In genomic region chr9:29585746-29586380, GRCm38 (mm10) we compare ENCODE assay signal across 10 mouse cellular contexts.
DNase-seq lines count a peak whose midpoint lies in the region; ATAC-seq and TF ChIP-seq lines count a peak whose summit lies in the region.
"Had no signal": no experiment of that assay in that cellular context is flagged by ENCODE, and none has a peak within 500 bp of the region (broad histone marks: within the 10 kb centered on the region; RNA-seq: fewer than 3 reads in every experiment).

No protein-coding gene starts in this region.

- H3K9me3 ChIP-seq in intestine, postnatal 0 days (ENCODE audit: control insufficient read depth), result no peaks in the 10 kb centered on the region
- no peaks in the 10 kb centered on the region for H3K9me3 ChIP-seq in intestine, embryonic 16.5 days (ENCODE audit: control insufficient read depth, low read length)
- H3K9me3 ChIP-seq: limb, embryonic 15.5 days; stomach, embryonic 15.5 days had no signal

- no peak for ATAC-seq in intestine, postnatal 0 days
- ATAC-seq in intestine, embryonic 16.5 days, result no peak

- DNase-seq in R1 (ENCODE audit: low read depth, low spot score), result peak; percentile 43
- peak; percentile 88 to 92 for DNase-seq in cerebellum, postnatal 14 days
- peak; percentile 30 for DNase-seq in gastrocnemius, postnatal 25 days
- DNase-seq in left cerebral cortex, adult 9 months (ENCODE audit: low spot score in 2 of 2), result peak; percentile 46 to 84
- peak; percentile 61 for DNase-seq in retina, postnatal 7 days (ENCODE audit: low read depth, low spot score)
- DNase-seq in thymus, postnatal 25 days, result no peak

- H3K27me3 ChIP-seq in intestine, postnatal 0 days (replicated peaks; ENCODE audit: control insufficient read depth, insufficient read depth, low read length), result no peaks in the 10 kb centered on the region
- H3K27me3 ChIP-seq in intestine, embryonic 16.5 days (replicated peaks; ENCODE audit: control insufficient read depth, insufficient read depth, low read length), result no peaks in the 10 kb centered on the region
- H3K27me3 ChIP-seq: stomach, embryonic 15.5 days had no signal

- no peak overlapping the region for H3K4me3 ChIP-seq in intestine, postnatal 0 days (ENCODE audit: low read depth, low read length)
- no peak overlapping the region for H3K4me3 ChIP-seq in intestine, embryonic 16.5 days (ENCODE audit: low read length)
- H3K4me3 ChIP-seq: limb, embryonic 15.5 days; stomach, embryonic 15.5 days had no signal

- no peak overlapping the region for H3K27ac ChIP-seq in intestine, postnatal 0 days (ENCODE audit: low read depth, low read length)
- no peak overlapping the region for H3K27ac ChIP-seq in intestine, embryonic 16.5 days (ENCODE audit: low read length)
- H3K27ac ChIP-seq: limb, embryonic 15.5 days; stomach, embryonic 15.5 days had no signal

- WGBS in intestine, postnatal 0 days, result 59% methylated on average over 8 of the region's 8 CpGs
- WGBS in intestine, embryonic 16.5 days, result 58% methylated on average over 8 of the region's 8 CpGs

- H3K36me3 ChIP-seq in intestine, postnatal 0 days (ENCODE audit: control insufficient read depth, insufficient read depth), result no peaks in the 10 kb centered on the region
- H3K36me3 ChIP-seq in intestine, embryonic 16.5 days (ENCODE audit: control insufficient read depth, insufficient read depth, low read length), result no peaks in the 10 kb centered on the region
- H3K36me3 ChIP-seq: limb, embryonic 15.5 days; stomach, embryonic 15.5 days had no signal

- no peak overlapping the region for H3K4me2 ChIP-seq in intestine, postnatal 0 days (replicated peaks; ENCODE audit: low read depth)
- H3K4me2 ChIP-seq in intestine, embryonic 16.5 days (ENCODE audit: low read depth, low read length), result no peak overlapping the region
- H3K4me2 ChIP-seq: limb, embryonic 15.5 days; stomach, embryonic 15.5 days had no signal

- no peak overlapping the region for H3K9ac ChIP-seq in intestine, postnatal 0 days (ENCODE audit: low read depth, low read length)
- no peak overlapping the region for H3K9ac ChIP-seq in intestine, embryonic 16.5 days (ENCODE audit: low read depth, low read length)
- H3K9ac ChIP-seq: limb, embryonic 15.5 days; stomach, embryonic 15.5 days had no signal

- TF ChIP-seq CTCF in intestine, postnatal 0 days (IDR thresholded peaks at IDR 0.05; ENCODE audit: low read depth), result peak; percentile 72

- no peaks in the 10 kb centered on the region for H3K4me1 ChIP-seq in intestine, postnatal 0 days (replicated peaks; ENCODE audit: control insufficient read depth, insufficient read depth, low read length)
- no peaks in the 10 kb centered on the region for H3K4me1 ChIP-seq in intestine, embryonic 16.5 days (ENCODE audit: control insufficient read depth, insufficient read depth, low read length)
- H3K4me1 ChIP-seq: limb, embryonic 15.5 days; stomach, embryonic 15.5 days had no signal
